Mouse (Mus musculus) C2C12 (cell line): ENCODE measurements around the gene Tgfb1i1.

ENCODE experiments used
- CEBPB ChIP-seq: IDR thresholded peaks from one replicate; pipeline ENCODE4 v1.6.1; 2011; ENCODE audit warnings: low read depth, mild to moderate bottlenecking, control low read depth, moderate library complexity
- CTCF ChIP-seq: IDR thresholded peaks from one replicate; pipeline ENCODE4 v1.5.1; 2011; ENCODE audit not compliant: control insufficient read depth, insufficient read depth, insufficient read length
- MYOG ChIP-seq: IDR thresholded peaks from one replicate; pipeline ENCODE4 v1.6.1; 2011; ENCODE audit not compliant: control insufficient read depth, insufficient read length; ENCODE audit errors: extremely low read depth
- USF1 ChIP-seq: IDR thresholded peaks from one replicate; pipeline ENCODE4 v1.6.1; 2011; ENCODE audit warnings: low read depth, mild to moderate bottlenecking, control low read depth, moderate library complexity

DNA sequence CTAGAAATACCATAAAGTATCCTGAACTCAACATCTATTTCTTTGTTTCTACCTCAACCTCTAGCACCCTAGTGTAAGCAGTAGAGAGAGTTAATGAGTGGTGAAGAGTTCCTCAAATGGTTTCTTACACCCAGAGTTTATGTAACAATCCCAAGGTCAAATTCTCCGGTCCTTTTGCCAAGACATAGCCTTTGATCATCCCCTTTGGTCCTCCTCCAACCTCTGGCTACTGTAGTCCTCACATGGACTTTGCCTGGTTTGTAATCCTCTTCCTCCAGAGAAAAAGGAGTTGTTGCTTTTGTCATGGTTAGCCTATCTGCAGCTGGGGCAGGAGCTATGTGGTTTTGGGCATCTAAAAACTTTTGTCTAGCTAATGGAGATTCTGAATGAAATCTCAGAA is 11.1 kb upstream of the Tgfb1i1 start:
- no peak for TF ChIP-seq MYOG
- TF ChIP-seq CTCF, result no peak
- TF ChIP-seq USF1, result no peak
- TF ChIP-seq CEBPB, result no peak
